Mouse (Mus musculus) kidney, embryonic 16.5 days (tissue): ENCODE data around the gene Gm20683. TPM values are rescaled to one million over a fixed set of nuclear protein-coding genes. Genes with fewer than 3 reads are reported as not detected.
A peak's percentile ranks its signal among the peaks of the same experiment; 100 is the strongest.

Experiments
- ATAC-seq: fragments of 200-750 bp; cut with Nextera tagmentation; 2 replicates; pipeline ENCODE4 v1.8.0; 2017; ENCODE audit warnings: moderate TSS enrichment; ENCODE audit not compliant: low FRiP score, low TSS enrichment
- H3K27ac ChIP-seq: fragments of 300-500 bp; sonication (generic); 2 replicates; pipeline ENCODE4 v1.5.1; 2014; ENCODE audit warnings: low read length
- H3K27me3 ChIP-seq: fragments of 300-500 bp; sonication (generic); 2 replicates; pipeline ENCODE4 v1.6.1; 2014; ENCODE audit warnings: low read length, control low read depth, mixed read lengths; ENCODE audit not compliant: insufficient read depth
- H3K36me3 ChIP-seq: fragments of 300-500 bp; sonication (generic); 2 replicates; pipeline ENCODE4 v1.6.1; 2014; ENCODE audit warnings: low read length, control low read depth, mixed read lengths; ENCODE audit not compliant: insufficient read depth
- H3K4me1 ChIP-seq: fragments of 300-500 bp; sonication (generic); 2 replicates; pipeline ENCODE4 v1.6.1; 2014; ENCODE audit warnings: low read length, control low read depth, mixed read lengths; ENCODE audit not compliant: insufficient read depth
- H3K4me2 ChIP-seq: fragments of 300-500 bp; sonication (generic); replicated peaks from 2 replicates; pipeline ENCODE4 v1.6.1; 2014; ENCODE audit warnings: low read depth, low read length
- H3K4me3 ChIP-seq: fragments of 300-500 bp; sonication (generic); 2 replicates; pipeline ENCODE4 v1.5.1; 2014; ENCODE audit warnings: mild to moderate bottlenecking, low read length
- H3K9ac ChIP-seq: fragments of 300-500 bp; sonication (generic); replicated peaks from 2 replicates; pipeline ENCODE4 v1.6.1; 2014; ENCODE audit warnings: low read length
- H3K9me3 ChIP-seq: fragments of 300-500 bp; sonication (generic); 2 replicates; pipeline ENCODE4 v1.6.1; 2016; ENCODE audit warnings: low read length, control low read depth
- WGBS: fragments of 180-500 bp; shearing (Covaris S2); extraction: QIAGEN DNeasy Blood & Tissue Kit; methylation state at CpG from one replicate; pipeline ENCODE4 v1.1.7; 2014; 5-methylcytosine and 5-hydroxymethylcytosine counted together
- polyA plus RNA-seq: library from polyadenylated mRNA; unstranded; fragments of >200 nt; fragmentation: Nextera tagmentation; extraction: Ambion mirVana; gene quantifications from 2 replicates; pipeline ENCODE4 v1.2.1, GENCODE M21; 2015

The Gm20683 gene
- 4.0 and 4.3 TPM in 2 replicates for polyA plus RNA-seq

GRCm38 (mm10) chr17:25841117-25841880 is at the start of gene Gm20683:
Gm20683 (minus strand) TSS chr17:25841763.
- H3K4me2 ChIP-seq: no peak within 1 kb of the TSS
- peaks cover 50% of the 10 kb centered on the region for H3K36me3 ChIP-seq
- ATAC-seq: no peak
- peaks cover 33% of the 10 kb centered on the region for H3K4me1 ChIP-seq
- H3K27me3 ChIP-seq: no peaks in the 10 kb centered on the region
- no peak within 1 kb of the TSS for H3K27ac ChIP-seq
- no peak within 1 kb of the TSS for H3K4me3 ChIP-seq
- no peaks in the 10 kb centered on the region for H3K9me3 ChIP-seq
- WGBS: 92% methylated on average over 22 of the region's 22 CpGs
- H3K9ac ChIP-seq: no peak within 1 kb of the TSS

GRCm38 (mm10) chr17:25888837-25889236 is 47.3 kb upstream of the Gm20683 start:
- Histone ChIP-seq H3K9me3 (no peaks in the 10 kb centered on the region), H3K27ac (no peak overlapping the region), H3K27me3 (no peaks in the 10 kb centered on the region), H3K36me3 (peaks cover 26% of the 10 kb centered on the region), H3K4me2 (no peak overlapping the region), H3K9ac (no peak overlapping the region), H3K4me1 (no peaks in the 10 kb centered on the region), H3K4me3 (no peak overlapping the region)
- no peak for ATAC-seq
- WGBS: 81% methylated on average over 3 of the region's 3 CpGs

GRCm38 (mm10) chr17:25887467-25887866 is 45.9 kb upstream of the Gm20683 start:
- H3K27me3 ChIP-seq: no peaks in the 10 kb centered on the region
- no peak overlapping the region for H3K27ac ChIP-seq
- H3K4me2 ChIP-seq: no peak overlapping the region
- H3K4me1 ChIP-seq: no peaks in the 10 kb centered on the region
- no peak overlapping the region for H3K4me3 ChIP-seq
- ATAC-seq: no peak
- peaks cover 39% of the 10 kb centered on the region for H3K36me3 ChIP-seq
- H3K9ac ChIP-seq: no peak overlapping the region
- H3K9me3 ChIP-seq: no peaks in the 10 kb centered on the region
- WGBS: 83% methylated on average over 10 of the region's 10 CpGs

- H3K4me1 ChIP-seq: no peaks in the 10 kb centered on the region
- H3K27me3 ChIP-seq: no peaks in the 10 kb centered on the region
- H3K27ac ChIP-seq: no peak overlapping the region
- H3K9ac ChIP-seq: no peak overlapping the region
- H3K9me3 ChIP-seq: no peaks in the 10 kb centered on the region
- H3K36me3 ChIP-seq: peaks cover 41% of the 10 kb centered on the region
- no peak overlapping the region for H3K4me3 ChIP-seq
- no peak for ATAC-seq
- no peak overlapping the region for H3K4me2 ChIP-seq
Observed at GRCm38 (mm10) chr17:25886806-25887205, 45.2 kb upstream of the Gm20683 start.

- no peak for ATAC-seq
- H3K9me3 ChIP-seq: no peaks in the 10 kb centered on the region
- no peaks in the 10 kb centered on the region for H3K27me3 ChIP-seq
- WGBS: 72% methylated on average over 4 of the region's 4 CpGs
- H3K9ac ChIP-seq: no peak overlapping the region
- peaks cover 41% of the 10 kb centered on the region for H3K36me3 ChIP-seq
- H3K4me1 ChIP-seq: peaks cover 12% of the 10 kb centered on the region
- no peak overlapping the region for H3K4me2 ChIP-seq
- H3K4me3 ChIP-seq: no peak overlapping the region
- no peak overlapping the region for H3K27ac ChIP-seq
Observed at GRCm38 (mm10) chr17:25885636-25886035, 44.1 kb upstream of the Gm20683 start.

GRCm38 (mm10) chr17:25883824-25884223 is 42.3 kb upstream of the Gm20683 start:
- peaks cover 41% of the 10 kb centered on the region for H3K36me3 ChIP-seq
- WGBS: 94% methylated on average over 3 of the region's 3 CpGs
- no peak overlapping the region for H3K27ac ChIP-seq
- no peaks in the 10 kb centered on the region for H3K9me3 ChIP-seq
- no peak for ATAC-seq
- H3K27me3 ChIP-seq: no peaks in the 10 kb centered on the region
- no peak overlapping the region for H3K9ac ChIP-seq
- peaks cover 22% of the 10 kb centered on the region for H3K4me1 ChIP-seq
- no peak overlapping the region for H3K4me3 ChIP-seq
- H3K4me2 ChIP-seq: no peak overlapping the region

GRCm38 (mm10) chr17:25883268-25883667 is 41.7 kb upstream of the Gm20683 start:
- peaks cover 40% of the 10 kb centered on the region for H3K36me3 ChIP-seq
- no peak overlapping the region for H3K4me3 ChIP-seq
- H3K9ac ChIP-seq: no peak overlapping the region
- H3K27me3 ChIP-seq: no peaks in the 10 kb centered on the region
- no peak overlapping the region for H3K4me2 ChIP-seq
- H3K4me1 ChIP-seq: peaks cover 22% of the 10 kb centered on the region
- H3K9me3 ChIP-seq: no peaks in the 10 kb centered on the region
- H3K27ac ChIP-seq: no peak overlapping the region
- WGBS: 82% methylated on average over 8 of the region's 8 CpGs
- no peak for ATAC-seq

- 23% methylated on average over 5 of the region's 5 CpGs for WGBS
- Histone ChIP-seq H3K36me3 (peaks cover 35% of the 10 kb centered on the region), H3K27me3 (no peaks in the 10 kb centered on the region), H3K27ac (no peak overlapping the region), H3K9ac (no peak overlapping the region), H3K9me3 (no peaks in the 10 kb centered on the region), H3K4me2 (no peak overlapping the region), H3K4me1 (peaks cover 22% of the 10 kb centered on the region), H3K4me3 (no peak overlapping the region)
- no peak for ATAC-seq
Observed at GRCm38 (mm10) chr17:25882306-25882705, 40.7 kb upstream of the Gm20683 start.

- Histone ChIP-seq H3K27me3 (no peaks in the 10 kb centered on the region), H3K9me3 (no peaks in the 10 kb centered on the region), H3K4me3 (no peak overlapping the region), H3K4me1 (peaks cover 26% of the 10 kb centered on the region), H3K27ac (peak overlapping the region; percentile 28; the same call in 1 of the 2 replicates), H3K4me2 (no peak overlapping the region), H3K36me3 (peaks cover 35% of the 10 kb centered on the region), H3K9ac (0 out of 2 replicates have a peak overlapping the region, but pooled peaks have one; percentile 8)
- 32% methylated on average over 4 of the region's 4 CpGs for WGBS
- no peak for ATAC-seq
Observed at GRCm38 (mm10) chr17:25881691-25882090, 40.1 kb upstream of the Gm20683 start.

GRCm38 (mm10) chr17:25880913-25881641 is 39.5 kb upstream of the Gm20683 start:
- no peaks in the 10 kb centered on the region for H3K9me3 ChIP-seq
- peaks cover 35% of the 10 kb centered on the region for H3K36me3 ChIP-seq
- H3K4me1 ChIP-seq: peaks cover 33% of the 10 kb centered on the region
- H3K27ac ChIP-seq: no peak overlapping the region; the same call in 1 of the 2 replicates
- 12% methylated on average over 5 of the region's 5 CpGs for WGBS
- H3K27me3 ChIP-seq: no peaks in the 10 kb centered on the region
- no peak overlapping the region for H3K9ac ChIP-seq
- no peak overlapping the region for H3K4me2 ChIP-seq
- no peak for ATAC-seq
- H3K4me3 ChIP-seq: no peak overlapping the region
